In genomic region chr17:26252539-26253251, GRCm38 (mm10) we compare ENCODE assay signal across 1 mouse cellular context.
TF ChIP-seq lines count a peak whose summit lies in the region.

Gene Luc7l, plus strand, starts transcription at chr17:26252896.

TF ChIP-seq in CH12.LX, 34 proteins besides CTCF, POLR2A, EP300 and RAD21 (continued from another document):
- TF ChIP-seq TBP (conservative IDR thresholded peaks at IDR 0.05; ENCODE audit: low read depth, low read length) (peak; percentile 87), E2F4 (IDR thresholded peaks at IDR 0.05; ENCODE audit: insufficient replicate concordance, low read depth, low read length) (no peak), ELF1 (IDR thresholded peaks at IDR 0.05; ENCODE audit: low read depth, low read length) (peak; percentile 81), NELFE (IDR thresholded peaks at IDR 0.05; ENCODE audit: low read depth, low read length) (peak; percentile 96), SIN3A (IDR thresholded peaks at IDR 0.05; ENCODE audit: low read length) (0 out of 2 replicates have a peak, but pooled peaks have one; percentile 27), GABPA (IDR thresholded peaks at IDR 0.05; ENCODE audit: insufficient replicate concordance, low read depth, low read length) (no peak; the same call in 1 of the 2 replicates), NRF1 (IDR thresholded peaks at IDR 0.05; ENCODE audit: low read depth, low read length) (peak; percentile 81), ZNF384 (IDR thresholded peaks at IDR 0.05; ENCODE audit: low read depth, low read length) (peak; percentile 89), TCF12 (IDR thresholded peaks at IDR 0.05; ENCODE audit: low read depth, low read length) (peak; percentile 86), MAX (IDR thresholded peaks at IDR 0.05; ENCODE audit: low read length) (peak; percentile 46; the same call in 1 of the 2 replicates), JUND (conservative IDR thresholded peaks at IDR 0.05; ENCODE audit: low read depth, low read length) (no peak), ZC3H11A (IDR thresholded peaks at IDR 0.05; ENCODE audit: low read depth, low read length) (no peak)
